In the genomic region with DNA sequence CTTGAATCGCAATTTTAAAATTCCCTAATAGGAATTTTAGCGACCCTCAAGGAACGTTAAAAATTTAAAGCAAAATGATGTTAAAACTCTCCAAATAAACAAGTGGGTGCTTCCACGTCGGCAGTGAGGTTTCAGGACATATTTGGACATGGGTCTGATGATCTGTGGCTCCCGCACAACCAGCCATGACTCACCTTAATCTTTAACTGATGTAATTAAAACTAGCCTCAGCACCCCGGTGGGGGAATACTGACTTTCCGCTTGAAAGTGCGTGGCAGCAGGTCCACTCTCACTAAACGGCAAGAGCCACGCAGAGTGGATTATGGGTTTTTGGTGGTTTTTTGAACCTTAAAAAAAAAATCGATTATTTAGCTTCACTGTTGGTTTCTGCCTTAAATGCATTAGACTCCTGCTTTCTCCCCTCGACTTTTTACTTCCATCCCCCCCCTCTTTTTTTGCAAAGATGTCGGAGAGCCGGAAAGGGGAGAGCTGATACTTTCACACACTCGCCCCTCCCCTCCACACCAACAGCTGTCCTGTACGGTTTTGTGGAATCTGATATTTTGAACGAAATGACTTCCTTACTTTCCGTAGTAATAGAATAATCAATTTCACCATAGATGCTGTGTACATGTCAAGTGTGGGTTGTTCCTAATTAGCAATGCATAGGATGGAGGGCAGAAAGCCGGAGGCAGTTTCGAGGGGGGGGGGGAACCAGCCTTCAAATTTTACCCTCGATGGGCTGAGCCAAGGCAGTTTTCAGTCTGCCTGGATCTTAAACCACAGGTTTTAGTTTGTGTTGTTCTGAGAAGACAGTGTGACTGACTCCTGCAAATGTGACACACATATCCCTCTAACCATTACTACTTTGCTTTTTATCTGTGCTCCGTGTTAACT, we compare ENCODE assay signal across 20 mouse cellular contexts.
A peak's percentile ranks its signal among the peaks of the same experiment; 100 is the strongest.
DNase-seq lines count a peak whose midpoint lies in the region; ATAC-seq lines count a peak whose summit lies in the region.
"Had no signal": no experiment of that assay in that cellular context is flagged by ENCODE, and none has a peak within 500 bp of the region (broad histone marks: within the 10 kb centered on the region; RNA-seq: fewer than 3 reads in every experiment).

No protein-coding gene starts in this region.

- H3K27ac ChIP-seq in heart, embryonic 10.5 days: peak overlapping the region; percentile 76
- H3K27ac ChIP-seq in kidney, embryonic 15.5 days: no peak overlapping the region
- 0 out of 2 replicates have a peak overlapping the region, but pooled peaks have one; percentile 24 for H3K27ac ChIP-seq in embryonic facial prominence, embryonic 13.5 days
- 0 out of 2 replicates have a peak overlapping the region, but pooled peaks have one; percentile 9 for H3K27ac ChIP-seq in limb, embryonic 15.5 days
- H3K27ac ChIP-seq: forebrain, embryonic 12.5 days; hindbrain, embryonic 13.5 days; intestine, embryonic 15.5 days; layer of hippocampus, adult 2 months; liver, embryonic 14.5 days; midbrain, embryonic 12.5 days had no signal

- H3K9me3 ChIP-seq in heart, embryonic 10.5 days: no peaks in the 10 kb centered on the region
- H3K9me3 ChIP-seq in kidney, embryonic 15.5 days (replicated peaks): no peaks in the 10 kb centered on the region
- H3K9me3 ChIP-seq in embryonic facial prominence, embryonic 13.5 days: no peaks in the 10 kb centered on the region
- no peaks in the 10 kb centered on the region for H3K9me3 ChIP-seq in limb, embryonic 15.5 days
- H3K9me3 ChIP-seq: forebrain, embryonic 12.5 days; hindbrain, embryonic 13.5 days; intestine, embryonic 15.5 days; midbrain, embryonic 12.5 days had no signal

- ATAC-seq in kidney, embryonic 15.5 days (replicated peaks; ENCODE audit: low FRiP score): no peak
- no peak for ATAC-seq in embryonic facial prominence, embryonic 13.5 days (ENCODE audit: insufficient number of reproducible peaks, insufficient read depth, low FRiP score, low TSS enrichment, low read depth)
- ATAC-seq in limb, embryonic 15.5 days (ENCODE audit: insufficient number of reproducible peaks, low FRiP score, low TSS enrichment, low read depth): no peak
- ATAC-seq: intestine, embryonic 15.5 days had no signal

- no peaks in the 10 kb centered on the region for H3K27me3 ChIP-seq in heart, embryonic 10.5 days (ENCODE audit: insufficient read depth, poor library complexity, severe bottlenecking)
- no peaks in the 10 kb centered on the region for H3K27me3 ChIP-seq in kidney, embryonic 15.5 days
- H3K27me3 ChIP-seq in embryonic facial prominence, embryonic 13.5 days: no peaks in the 10 kb centered on the region
- no peaks in the 10 kb centered on the region for H3K27me3 ChIP-seq in limb, embryonic 15.5 days
- H3K27me3 ChIP-seq: hindbrain, embryonic 13.5 days; intestine, embryonic 15.5 days; midbrain, embryonic 12.5 days had no signal

- no peak overlapping the region for H3K9ac ChIP-seq in kidney, embryonic 15.5 days
- no peak overlapping the region for H3K9ac ChIP-seq in embryonic facial prominence, embryonic 13.5 days
- no peak overlapping the region for H3K9ac ChIP-seq in limb, embryonic 15.5 days
- H3K9ac ChIP-seq: forebrain, embryonic 12.5 days; hindbrain, embryonic 13.5 days; intestine, embryonic 15.5 days; liver, embryonic 14.5 days; midbrain, embryonic 12.5 days had no signal

- H3K36me3 ChIP-seq in heart, embryonic 10.5 days: no peaks in the 10 kb centered on the region
- no peaks in the 10 kb centered on the region for H3K36me3 ChIP-seq in kidney, embryonic 15.5 days
- no peaks in the 10 kb centered on the region for H3K36me3 ChIP-seq in embryonic facial prominence, embryonic 13.5 days
- no peaks in the 10 kb centered on the region for H3K36me3 ChIP-seq in limb, embryonic 15.5 days
- H3K36me3 ChIP-seq: forebrain, embryonic 12.5 days; hindbrain, embryonic 13.5 days; intestine, embryonic 15.5 days; midbrain, embryonic 12.5 days had no signal

- WGBS in heart, embryonic 10.5 days: 78% methylated on average over 23 of the region's 23 CpGs
- 56% methylated on average over 23 of the region's 23 CpGs for WGBS in kidney, embryonic 15.5 days
- WGBS in embryonic facial prominence, embryonic 13.5 days: 40% methylated on average over 23 of the region's 23 CpGs
- 46% methylated on average over 23 of the region's 23 CpGs for WGBS in limb, embryonic 15.5 days

- H3K4me3 ChIP-seq in heart, embryonic 10.5 days: no peak overlapping the region
- no peak overlapping the region for H3K4me3 ChIP-seq in kidney, embryonic 15.5 days (replicated peaks)
- no peak overlapping the region for H3K4me3 ChIP-seq in embryonic facial prominence, embryonic 13.5 days
- no peak overlapping the region for H3K4me3 ChIP-seq in limb, embryonic 15.5 days
- H3K4me3 ChIP-seq: forebrain, embryonic 12.5 days; hindbrain, embryonic 13.5 days; intestine, embryonic 15.5 days; layer of hippocampus, adult 2 months; midbrain, embryonic 12.5 days had no signal

- DNase-seq in heart, embryonic 10.5 days (ENCODE audit: low spot score): no peak
- no peak for DNase-seq in heart, postnatal 14 days
- no peak for DNase-seq in kidney, adult 9 months
- no peak for DNase-seq in thymus, postnatal 14 days
- DNase-seq: adrenal gland, postnatal 25 days; B cell, adult 2 months; cerebellum, adult 18-20 months; gastrocnemius, postnatal 25 days; left cerebral cortex, postnatal 4 days; right cerebral cortex, postnatal 25 days; thymus, postnatal 4 days had no signal

- peak overlapping the region; percentile 36 for H3K4me2 ChIP-seq in kidney, embryonic 15.5 days
- peak overlapping the region; percentile 42 for H3K4me2 ChIP-seq in embryonic facial prominence, embryonic 13.5 days
- no peak overlapping the region for H3K4me2 ChIP-seq in limb, embryonic 15.5 days
- H3K4me2 ChIP-seq: forebrain, embryonic 12.5 days; hindbrain, embryonic 13.5 days; intestine, embryonic 15.5 days; midbrain, embryonic 12.5 days had no signal

- intact Hi-C loops in heart, postnatal 14 days (cut with DNase I): no loop called here

- H3K4me1 ChIP-seq in heart, embryonic 10.5 days: peaks cover 89% of the 10 kb centered on the region
- peaks cover 57% of the 10 kb centered on the region for H3K4me1 ChIP-seq in kidney, embryonic 15.5 days
- H3K4me1 ChIP-seq in embryonic facial prominence, embryonic 13.5 days: peaks cover 62% of the 10 kb centered on the region
- H3K4me1 ChIP-seq in limb, embryonic 15.5 days: peaks cover 24% of the 10 kb centered on the region
- H3K4me1 ChIP-seq: hindbrain, embryonic 13.5 days; midbrain, embryonic 12.5 days had no signal
